Mouse (Mus musculus) intestine, embryonic 14.5 days (tissue): ENCODE measurements at regions not wholly inside any gene's neighbourhood (a gene's known extent, or its start where the extent isn't known, plus 50 kb on each side); places are given as distances from the start of the nearest gene placed in this dataset.

Experiments used
- ATAC-seq: fragments of 200-750 bp; cut with Nextera tagmentation; replicated peaks from 2 replicates; pipeline ENCODE4 v1.8.0; 2017; ENCODE audit warnings: low read depth, moderate number of reproducible peaks, moderate TSS enrichment, moderate library complexity; ENCODE audit not compliant: low FRiP score, low TSS enrichment
- DNase-seq: peaks from one replicate; pipeline ENCODE4 v3.0.0-alpha.2; 2018; ENCODE audit warnings: low spot score
- H3K27ac ChIP-seq: fragments of 300-500 bp; sonication (generic); 2 replicates; pipeline ENCODE4 v1.5.1; 2014; ENCODE audit warnings: low read depth, mild to moderate bottlenecking, control low read depth
- H3K27me3 ChIP-seq: fragments of 300-500 bp; sonication (generic); replicated peaks from 2 replicates; pipeline ENCODE4 v1.6.1; 2014; ENCODE audit warnings: low read length, control low read depth; ENCODE audit not compliant: control insufficient read depth, insufficient read depth
- H3K36me3 ChIP-seq: fragments of 300-500 bp; sonication (generic); 2 replicates; pipeline ENCODE4 v1.6.1; 2014; ENCODE audit warnings: low read length, control low read depth; ENCODE audit not compliant: control insufficient read depth, insufficient read depth
- H3K4me1 ChIP-seq: fragments of 300-500 bp; sonication (generic); replicated peaks from 2 replicates; pipeline ENCODE4 v1.6.1; 2014; ENCODE audit warnings: low read length, control low read depth, mixed read lengths; ENCODE audit not compliant: control insufficient read depth, insufficient read depth
- H3K4me2 ChIP-seq: fragments of 300-500 bp; sonication (generic); 2 replicates; pipeline ENCODE4 v1.6.1; 2014; ENCODE audit warnings: low read length
- H3K4me3 ChIP-seq: fragments of 300-500 bp; sonication (generic); 2 replicates; pipeline ENCODE4 v1.5.1; 2014; ENCODE audit warnings: low read depth, low read length, control low read depth, mixed read lengths
- H3K9ac ChIP-seq: fragments of 300-500 bp; sonication (generic); 2 replicates; pipeline ENCODE4 v1.6.1; 2014; ENCODE audit warnings: mild to moderate bottlenecking, low read length
- H3K9me3 ChIP-seq: fragments of 300-500 bp; sonication (generic); 2 replicates; pipeline ENCODE4 v1.6.1; 2016; ENCODE audit warnings: low read length, control low read depth; ENCODE audit not compliant: control insufficient read depth
- whole genome bisulfite sequencing: fragments of 180-500 bp; shearing (Covaris S2); extraction: QIAGEN DNeasy Blood & Tissue Kit; methylation state at CpG from one replicate; pipeline ENCODE4 v1.1.7; 2014; 5-methylcytosine and 5-hydroxymethylcytosine counted together

DNA sequence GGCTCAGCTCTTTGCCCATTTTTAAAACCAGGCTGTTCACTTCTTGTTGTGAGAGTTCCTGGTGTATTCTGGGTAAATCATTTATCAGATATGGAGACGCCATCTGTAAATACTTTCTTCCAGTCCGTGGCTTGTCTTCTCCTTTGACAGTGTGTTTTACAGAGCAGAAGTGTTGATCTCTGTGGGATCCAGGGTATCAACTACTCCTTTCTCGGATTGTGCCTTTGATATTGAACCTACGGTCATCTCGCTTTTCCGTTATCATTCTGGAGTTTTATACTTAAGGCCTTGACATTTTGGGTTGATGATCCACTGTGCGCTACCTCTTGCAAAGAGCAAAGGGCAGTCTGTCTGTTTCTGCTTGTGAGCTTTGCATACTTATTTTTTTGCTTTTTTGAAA lies 115.0 kb upstream of the Frmd6 start:
- Histone ChIP-seq H3K4me2 (no peak overlapping the region), H3K27me3 (no peaks in the 10 kb centered on the region), H3K27ac (no peak overlapping the region), H3K9me3 (no peaks in the 10 kb centered on the region), H3K9ac (no peak overlapping the region), H3K4me1 (0 out of 2 replicates have a peak, but pooled peaks cover 8% of the 10 kb centered on the region), H3K4me3 (no peak overlapping the region), H3K36me3 (no peaks in the 10 kb centered on the region)
- ATAC-seq (no peak), DNase-seq (no peak)
- WGBS, result 87% methylated on average over 7 of the region's 7 CpGs

DNA sequence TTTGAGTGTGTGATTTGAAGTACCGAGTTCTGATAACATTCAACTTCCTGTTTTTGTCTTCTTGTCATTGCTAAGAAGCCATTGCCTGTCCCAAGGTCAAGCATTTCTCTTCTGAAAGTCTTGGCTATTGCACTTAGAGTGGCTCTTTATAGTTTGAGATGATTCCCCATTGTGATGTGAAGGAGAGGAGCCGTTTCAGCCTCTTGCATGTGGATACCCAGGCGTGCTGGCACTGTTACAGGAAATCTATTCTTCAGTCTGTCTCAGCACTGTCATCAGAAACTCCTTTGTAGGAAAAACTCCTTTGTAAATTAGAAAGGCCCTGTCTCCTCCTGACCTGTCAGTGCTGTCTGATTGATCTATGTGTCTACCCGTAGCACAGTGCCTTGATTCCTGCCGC lies 114.3 kb upstream of the Frmd6 start:
- no peak for DNase-seq
- Histone ChIP-seq H3K36me3 (no peaks in the 10 kb centered on the region), H3K4me2 (no peak overlapping the region), H3K27ac (no peak overlapping the region), H3K4me1 (0 out of 2 replicates have a peak, but pooled peaks cover 8% of the 10 kb centered on the region), H3K27me3 (no peaks in the 10 kb centered on the region), H3K4me3 (no peak overlapping the region), H3K9me3 (no peaks in the 10 kb centered on the region), H3K9ac (no peak overlapping the region)
- 70% methylated on average over 5 of the region's 5 CpGs for WGBS
- ATAC-seq, result no peak

- H3K9me3 ChIP-seq, result no peaks in the 10 kb centered on the region
- DNase-seq, result no peak
- H3K27ac ChIP-seq, result peak overlapping the region; percentile 6; the same call in 1 of the 2 replicates
- H3K27me3 ChIP-seq, result no peaks in the 10 kb centered on the region
- H3K4me2 ChIP-seq, result no peak overlapping the region
- 17% methylated on average over 5 of the region's 5 CpGs for WGBS
- H3K4me3 ChIP-seq, result no peak overlapping the region
- 0 out of 2 replicates have a peak, but pooled peaks cover 8% of the 10 kb centered on the region for H3K4me1 ChIP-seq
- no peak overlapping the region for H3K9ac ChIP-seq
- ATAC-seq, result no peak
- no peaks in the 10 kb centered on the region for H3K36me3 ChIP-seq
These were observed 112.8 kb upstream of the Frmd6 start for GRCm38 (mm10) chr12:70712322-70713024.

DNA sequence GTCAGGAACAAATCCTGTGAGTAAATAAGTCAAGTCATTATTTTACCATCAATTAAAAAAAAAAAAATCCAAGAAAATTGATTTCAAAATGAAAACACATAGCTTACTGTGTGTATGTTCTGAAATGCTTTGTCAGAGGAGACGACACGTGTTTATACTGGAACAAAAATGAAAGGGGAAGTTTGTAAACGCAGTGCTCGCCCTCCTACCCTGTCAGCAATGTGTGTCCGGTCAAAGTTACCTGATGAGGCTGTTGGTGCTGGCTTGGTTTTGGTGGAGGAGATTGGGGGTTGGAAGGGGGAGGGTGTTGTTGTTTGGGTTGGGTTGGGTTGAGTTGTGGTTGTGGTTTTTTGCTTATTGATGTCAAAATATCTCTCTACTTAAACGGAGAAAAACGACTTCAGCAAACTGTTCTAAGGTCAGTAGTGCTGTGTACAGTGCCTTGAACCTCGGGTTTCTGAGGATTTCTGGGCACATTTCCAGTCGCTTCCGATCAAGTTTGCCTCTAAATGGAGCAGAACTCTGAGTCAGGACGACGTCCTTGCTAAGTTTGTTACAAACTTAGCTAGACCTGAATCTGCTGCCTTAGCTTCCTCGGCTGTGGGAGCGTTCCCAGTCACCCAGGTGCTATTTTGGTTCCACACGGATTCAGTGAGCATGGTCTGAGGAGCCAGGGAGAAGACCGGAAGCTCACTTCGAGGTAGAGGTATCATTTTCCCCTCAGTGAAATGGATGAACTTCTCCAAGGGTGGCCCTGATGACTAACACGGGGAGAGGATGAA lies 111.6 kb upstream of the Frmd6 start:
- H3K9me3 ChIP-seq, result no peaks in the 10 kb centered on the region
- no peak overlapping the region for H3K4me2 ChIP-seq
- no peak overlapping the region for H3K9ac ChIP-seq
- WGBS, result 60% methylated on average over 18 of the region's 18 CpGs
- H3K27ac ChIP-seq, result no peak overlapping the region
- H3K36me3 ChIP-seq, result no peaks in the 10 kb centered on the region
- H3K27me3 ChIP-seq, result no peaks in the 10 kb centered on the region
- H3K4me1 ChIP-seq, result 0 out of 2 replicates have a peak, but pooled peaks cover 8% of the 10 kb centered on the region
- ATAC-seq, result no peak
- no peak overlapping the region for H3K4me3 ChIP-seq
- no peak for DNase-seq

DNA sequence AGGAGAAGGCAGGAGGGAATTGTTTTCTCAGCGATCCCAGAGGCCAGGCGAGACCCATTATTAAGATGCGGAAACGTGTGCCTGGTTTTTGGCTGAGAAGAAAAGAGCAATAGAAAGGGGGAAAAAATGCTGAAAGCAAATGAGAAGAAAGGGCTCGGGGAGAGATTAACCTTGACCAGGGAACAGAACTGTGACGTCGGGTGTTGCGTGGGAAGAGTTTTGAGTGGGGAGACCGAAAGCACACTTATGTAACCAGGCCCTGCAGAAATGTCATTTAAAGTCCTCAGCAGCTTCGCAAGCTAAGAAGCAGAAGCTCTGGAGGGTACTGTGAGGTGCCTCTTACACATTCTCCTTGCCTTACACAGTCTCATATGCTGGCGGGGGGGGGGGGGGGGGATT lies 111.0 kb upstream of the Frmd6 start:
- Histone ChIP-seq H3K4me3 (no peak overlapping the region), H3K36me3 (no peaks in the 10 kb centered on the region), H3K27ac (no peak overlapping the region), H3K4me2 (no peak overlapping the region), H3K9ac (no peak overlapping the region), H3K4me1 (0 out of 2 replicates have a peak, but pooled peaks cover 8% of the 10 kb centered on the region), H3K9me3 (no peaks in the 10 kb centered on the region), H3K27me3 (no peaks in the 10 kb centered on the region)
- WGBS, result 80% methylated on average over 11 of the region's 11 CpGs
- ATAC-seq (no peak), DNase-seq (no peak)

DNA sequence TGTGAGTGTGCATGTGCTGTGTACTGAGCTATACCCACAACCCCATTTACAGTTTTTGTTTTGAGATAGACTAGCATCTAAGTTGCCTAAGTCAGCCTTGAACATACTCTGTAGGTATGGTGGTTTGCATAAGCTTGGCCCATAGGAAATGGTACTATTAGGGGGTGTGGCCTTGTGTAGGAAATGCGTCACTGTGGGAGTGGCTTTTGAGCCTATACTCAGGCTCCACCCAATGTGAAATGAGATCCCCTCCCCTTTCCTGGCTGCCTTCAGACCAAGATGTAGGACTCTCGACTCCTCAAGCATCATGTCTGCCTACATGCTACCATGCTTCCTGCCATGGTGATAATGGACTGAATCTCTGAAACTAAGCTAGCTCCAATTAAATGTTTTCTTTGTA lies 109.5 kb upstream of the Frmd6 start:
- ATAC-seq, result no peak
- DNase-seq, result no peak
- Histone ChIP-seq H3K4me3 (no peak overlapping the region), H3K9me3 (no peaks in the 10 kb centered on the region), H3K27me3 (no peaks in the 10 kb centered on the region), H3K4me1 (peaks cover 8% of the 10 kb centered on the region; the same call in 1 of the 2 replicates), H3K4me2 (no peak overlapping the region), H3K27ac (no peak overlapping the region), H3K36me3 (no peaks in the 10 kb centered on the region), H3K9ac (no peak overlapping the region)
- 87% methylated on average over 2 of the region's 2 CpGs for WGBS

DNA sequence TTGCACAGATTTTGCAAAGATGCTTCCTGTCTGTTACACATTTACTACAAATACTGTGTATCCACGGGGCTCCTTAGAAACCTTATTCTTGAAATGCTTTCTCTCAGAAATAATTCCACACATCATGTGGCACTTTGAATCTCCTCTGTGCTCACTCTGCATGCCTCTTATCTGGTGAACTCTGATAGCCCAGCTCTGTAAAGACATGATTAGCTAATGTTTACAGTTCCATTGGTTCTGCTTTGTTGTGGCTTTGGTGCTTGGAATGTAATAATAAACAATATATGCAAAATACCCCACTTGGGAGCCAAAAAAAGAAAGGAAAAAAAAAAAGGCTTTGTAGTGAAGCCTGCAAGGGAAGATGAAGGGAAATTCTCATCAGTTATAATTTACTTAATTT lies 106.7 kb upstream of the Frmd6 start:
- Histone ChIP-seq H3K4me1 (no peaks in the 10 kb centered on the region; the same call in 1 of the 2 replicates), H3K4me2 (no peak overlapping the region), H3K27ac (no peak overlapping the region), H3K27me3 (no peaks in the 10 kb centered on the region), H3K9me3 (no peaks in the 10 kb centered on the region), H3K36me3 (no peaks in the 10 kb centered on the region), H3K9ac (no peak overlapping the region), H3K4me3 (no peak overlapping the region)
- DNase-seq (no peak), ATAC-seq (no peak)
- 19% methylated on average over 1 of the region's 1 CpGs for WGBS

- Histone ChIP-seq H3K27ac (no peak overlapping the region), H3K27me3 (no peaks in the 10 kb centered on the region), H3K4me1 (no peaks in the 10 kb centered on the region; the same call in 1 of the 2 replicates), H3K4me3 (no peak overlapping the region), H3K9ac (no peak overlapping the region), H3K9me3 (no peaks in the 10 kb centered on the region), H3K36me3 (no peaks in the 10 kb centered on the region), H3K4me2 (no peak overlapping the region)
- ATAC-seq (no peak), DNase-seq (no peak)
- WGBS, result 64% methylated on average over 4 of the region's 4 CpGs
These were observed 106.1 kb upstream of the Frmd6 start for GRCm38 (mm10) chr12:70719255-70719654.
